Mouse (Mus musculus) testis, postnatal 10 days (tissue): Measurements from ENCODE around the gene Ust.

Source experiments
- DNase-seq: peaks from one replicate; pipeline ENCODE4 v3.0.0; 2021; ENCODE audit warnings: low spot score

The Ust gene

DNA sequence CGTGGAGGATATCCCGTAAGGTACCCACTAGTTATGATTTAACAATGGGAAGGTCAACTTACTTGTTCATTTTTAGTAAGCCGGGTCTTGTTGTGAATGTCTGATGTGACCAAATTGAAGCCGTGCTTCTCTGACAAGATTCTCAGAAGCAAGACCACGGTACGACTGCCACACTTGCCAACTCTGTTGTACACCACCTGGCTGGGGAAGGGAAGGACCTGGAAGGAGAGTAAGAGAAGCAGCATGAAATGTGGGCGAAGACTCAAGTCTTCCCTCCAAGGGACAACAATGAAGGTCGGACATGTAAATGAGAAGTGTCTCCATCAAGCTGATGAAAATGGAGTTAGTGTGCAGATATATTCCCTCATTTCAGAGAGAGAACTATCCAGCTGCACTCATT lies 188.6 kb downstream of the Ust start:
- no peak for DNase-seq

DNA sequence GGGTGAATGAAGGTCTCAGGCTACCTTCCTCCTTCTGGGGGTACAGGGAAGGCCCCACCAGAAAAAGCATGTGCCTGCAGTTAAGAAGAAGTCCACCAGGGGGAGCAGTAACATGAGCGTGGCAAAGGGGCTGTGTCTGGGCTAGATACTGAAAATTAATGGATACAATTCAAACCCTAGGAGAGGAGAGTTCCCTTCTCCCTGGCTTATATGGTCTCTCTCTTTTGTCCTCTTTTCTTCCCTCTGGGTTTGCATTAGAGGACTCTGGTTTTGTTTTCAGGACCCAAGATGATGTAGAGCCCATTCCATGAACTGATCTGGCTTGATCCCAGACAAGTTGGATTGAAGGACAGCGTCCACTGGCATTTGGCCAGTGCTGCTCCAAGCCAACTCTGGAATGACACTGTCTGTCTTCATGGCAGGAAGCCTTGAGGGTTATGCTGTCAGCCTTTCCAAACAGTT lies 195.3 kb downstream of the Ust start:
- DNase-seq: peak; percentile 82

DNA sequence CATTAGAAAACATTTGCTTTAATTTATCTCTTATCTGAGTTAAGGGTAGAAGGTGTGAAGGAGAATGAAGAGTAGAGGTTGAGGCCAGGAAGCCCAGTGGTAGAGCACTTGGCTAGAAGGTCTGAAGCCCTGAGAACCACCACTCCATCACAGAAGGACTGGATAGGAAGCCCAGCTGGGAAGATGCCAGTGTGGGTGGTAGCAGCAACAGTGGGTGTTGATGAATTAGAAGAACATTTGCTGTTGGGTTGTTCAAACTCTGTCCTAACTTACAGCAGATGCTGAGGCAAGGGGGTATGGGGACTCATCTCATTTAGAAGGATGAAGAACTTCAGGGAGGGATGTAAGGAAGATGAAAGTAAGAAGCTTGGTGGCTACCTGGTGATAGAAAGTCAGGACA lies 197.9 kb downstream of the Ust start:
- DNase-seq: no peak

DNA sequence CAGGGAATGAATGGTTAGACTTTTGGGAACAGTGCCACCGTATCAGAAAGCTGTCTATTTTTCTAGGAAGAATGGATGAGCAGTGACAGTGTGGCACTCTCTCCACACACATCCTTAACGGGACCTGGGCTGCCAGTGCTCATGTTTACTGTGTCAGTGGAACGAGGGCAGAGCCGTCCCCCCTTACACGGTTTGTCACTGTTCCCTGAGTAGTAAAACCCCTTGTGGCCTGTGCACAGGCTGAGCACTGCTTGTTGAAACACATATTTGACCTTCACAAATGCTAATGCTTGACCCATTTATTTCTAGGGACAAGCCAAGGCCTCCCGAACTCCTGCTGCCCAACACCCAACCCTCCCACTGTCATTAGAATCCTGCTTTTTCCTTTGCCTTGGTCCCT lies 209.2 kb downstream of the Ust start:
- DNase-seq: no peak

DNA sequence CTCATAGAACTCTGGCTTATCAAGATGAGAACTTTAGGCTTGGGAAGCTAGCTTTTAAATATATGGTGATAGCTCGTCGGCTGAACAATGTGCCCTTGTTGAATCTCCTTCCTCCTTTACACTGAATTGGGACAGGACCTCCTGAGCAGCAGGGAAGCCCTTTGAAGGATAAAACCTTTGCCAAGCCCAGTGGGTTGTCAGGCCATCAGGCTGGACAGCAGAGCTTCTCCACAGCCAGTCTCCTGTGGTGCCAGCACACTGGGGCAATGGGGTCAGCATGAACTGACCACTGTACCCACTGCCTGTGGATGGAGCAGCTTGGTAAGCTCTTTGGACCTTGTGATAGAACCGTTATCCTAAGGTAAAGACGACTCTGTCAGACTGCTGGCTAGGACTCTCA lies 214.4 kb downstream of the Ust start:
- DNase-seq: peak; percentile 20

DNA sequence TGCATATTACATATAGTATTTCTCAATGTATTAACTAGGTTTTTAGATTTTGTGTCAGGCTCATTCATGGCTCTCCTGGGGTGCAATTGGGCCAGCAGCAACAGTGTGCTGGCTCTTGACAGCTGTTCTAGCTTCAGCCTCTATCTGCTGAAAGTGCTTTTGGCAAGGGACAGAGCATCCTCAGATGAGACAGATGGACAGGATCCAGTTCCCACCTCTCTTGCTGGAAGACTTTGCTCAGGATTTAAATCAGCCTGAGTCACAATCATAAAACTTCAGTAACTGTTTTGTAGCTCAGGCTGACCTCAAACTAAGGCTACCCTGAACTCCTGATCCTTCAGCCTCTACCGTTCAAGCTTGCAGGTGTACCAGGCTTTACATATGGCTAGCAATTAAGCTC lies 219.5 kb downstream of the Ust start:
- DNase-seq: no peak

DNA sequence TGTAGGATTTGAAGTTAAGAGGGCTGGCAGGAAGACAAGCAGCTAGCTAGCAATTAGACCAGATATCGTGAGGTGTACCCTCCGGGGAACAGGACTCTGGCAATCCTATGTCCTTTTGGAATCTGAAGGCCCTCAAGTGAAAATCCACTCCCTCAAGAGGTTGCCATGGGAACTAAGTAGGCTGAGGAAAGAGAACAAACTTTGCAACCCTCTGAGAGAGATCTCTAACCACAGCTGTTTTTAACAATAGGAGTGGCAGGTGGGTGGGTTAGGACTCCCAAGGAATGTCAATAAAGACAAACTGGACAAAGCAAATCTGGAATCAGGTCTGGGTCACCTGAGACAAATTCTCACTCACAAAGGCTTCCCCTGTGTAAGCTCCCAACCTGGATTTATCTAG lies 221.4 kb downstream of the Ust start:
- peak; percentile 15 for DNase-seq

DNA sequence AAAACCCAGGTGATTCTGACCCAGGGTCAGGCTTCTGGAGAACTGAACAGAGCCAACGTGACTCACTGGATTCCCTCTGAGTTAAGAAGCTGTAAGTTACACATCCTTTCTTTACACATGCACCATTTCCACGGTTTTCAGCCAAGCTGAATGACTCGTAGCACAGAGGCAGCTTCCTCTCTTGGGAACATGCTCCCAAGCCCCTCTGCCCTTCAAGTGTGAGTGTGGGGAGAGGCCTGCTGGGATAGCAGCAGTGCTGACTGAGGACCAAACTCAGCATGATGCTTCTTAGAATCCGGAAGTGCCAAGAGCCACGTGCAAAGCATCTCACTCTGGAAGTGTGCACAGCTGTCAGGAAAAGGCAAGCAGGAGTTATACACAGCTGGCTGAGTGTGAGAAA lies 228.0 kb downstream of the Ust start:
- peak; percentile 15 for DNase-seq

DNA sequence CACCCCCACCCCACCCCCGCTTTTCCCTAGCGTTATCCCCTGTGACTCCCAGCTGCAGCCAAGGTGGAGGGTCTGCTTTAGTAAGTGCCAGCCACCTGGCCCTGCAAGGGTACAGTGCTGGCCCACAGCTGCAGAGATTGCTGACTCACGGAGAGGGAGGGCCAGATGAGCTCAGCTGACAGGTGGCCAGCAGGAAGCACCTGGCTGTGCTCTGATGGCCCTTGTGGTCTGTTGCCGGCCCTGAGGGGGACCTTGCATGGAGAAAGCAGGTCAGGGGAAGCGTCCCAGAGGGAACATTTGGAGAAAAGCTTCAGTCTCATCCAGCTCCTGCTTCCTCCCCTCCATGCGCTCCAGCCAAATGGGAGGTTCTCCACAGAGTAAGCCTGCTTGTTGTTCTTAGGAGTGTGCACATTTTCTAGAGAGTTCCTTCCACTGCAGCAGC lies 231.3 kb downstream of the Ust start:
- DNase-seq: peak; percentile 41

DNA sequence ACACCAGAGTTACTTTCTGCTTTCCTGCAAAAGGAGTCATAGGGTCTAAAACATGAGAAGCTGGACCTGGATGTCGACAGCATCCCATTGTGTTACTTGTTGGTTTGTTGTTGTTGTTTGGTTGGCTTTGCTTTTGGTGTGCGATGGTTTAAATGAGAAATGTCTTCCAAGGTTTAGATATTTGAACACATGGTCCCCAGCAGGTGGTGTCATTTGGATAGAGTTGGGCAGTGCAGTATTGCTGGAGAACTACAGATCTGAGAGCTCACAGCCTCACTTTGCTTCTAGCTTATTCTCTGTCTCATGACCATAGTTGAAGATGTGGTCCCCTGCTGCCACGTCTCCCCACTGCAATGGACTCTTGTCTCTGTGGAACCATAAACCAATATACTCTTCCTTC lies 234.6 kb downstream of the Ust start:
- peak; percentile 8 for DNase-seq

DNA sequence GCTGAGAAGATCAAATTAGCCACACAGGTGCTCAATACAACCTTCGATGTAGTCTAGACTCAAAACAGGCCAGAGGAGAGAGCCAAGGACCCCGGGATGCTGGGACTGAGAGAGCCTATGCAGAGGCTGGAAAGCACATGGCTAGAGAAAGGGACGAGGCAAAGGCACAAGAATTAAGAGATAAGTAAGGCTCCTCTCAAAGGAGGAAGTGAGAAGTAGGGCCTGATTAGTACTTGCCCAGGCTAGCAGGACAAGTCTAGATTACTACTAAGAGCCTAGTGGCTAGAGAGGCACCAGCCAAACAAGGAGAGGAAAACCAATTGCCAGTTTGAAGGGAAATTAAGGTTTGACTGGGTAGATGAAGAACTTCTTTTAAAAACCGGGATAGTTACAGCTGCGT lies 241.5 kb downstream of the Ust start:
- DNase-seq: no peak

DNA sequence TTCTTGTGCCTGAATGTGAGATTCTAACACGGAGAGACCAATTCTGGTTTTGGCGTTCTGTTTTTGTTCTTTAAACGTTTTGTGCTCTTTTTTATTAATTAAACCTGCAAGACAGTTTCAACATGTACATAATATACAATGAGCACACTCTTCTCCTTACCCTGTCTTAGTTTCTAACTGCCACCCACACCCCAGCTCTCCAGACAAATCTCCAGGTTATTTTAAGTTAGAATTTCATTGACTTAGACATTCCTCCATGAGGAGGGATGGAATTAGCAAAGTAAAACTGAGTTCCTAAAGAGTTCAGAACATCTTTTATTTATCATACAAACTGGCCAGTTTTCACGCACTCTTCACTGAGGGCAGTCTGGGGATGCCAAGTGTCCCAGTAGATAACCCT lies 248.9 kb downstream of the Ust start:
- no peak for DNase-seq

DNA sequence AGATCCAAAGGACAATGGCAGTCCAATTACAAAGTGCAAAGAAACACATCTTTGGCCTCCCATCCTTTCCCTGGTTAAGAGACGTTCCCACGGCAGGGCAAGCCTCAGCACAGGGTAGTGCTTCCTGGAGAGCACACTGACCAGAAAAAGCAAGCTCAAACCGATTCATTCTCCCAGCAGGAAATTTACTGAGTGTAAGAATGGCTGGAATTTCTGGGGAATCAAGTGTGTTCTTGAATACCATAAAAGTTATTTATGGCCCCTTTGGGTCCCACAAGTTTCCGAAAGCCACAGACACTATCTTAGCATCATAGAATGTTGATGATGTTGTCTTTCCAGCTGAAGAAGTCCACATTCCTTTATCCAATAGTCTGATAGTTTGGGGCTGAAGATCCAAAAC lies 258.9 kb downstream of the Ust start:
- peak; percentile 19 for DNase-seq

DNA sequence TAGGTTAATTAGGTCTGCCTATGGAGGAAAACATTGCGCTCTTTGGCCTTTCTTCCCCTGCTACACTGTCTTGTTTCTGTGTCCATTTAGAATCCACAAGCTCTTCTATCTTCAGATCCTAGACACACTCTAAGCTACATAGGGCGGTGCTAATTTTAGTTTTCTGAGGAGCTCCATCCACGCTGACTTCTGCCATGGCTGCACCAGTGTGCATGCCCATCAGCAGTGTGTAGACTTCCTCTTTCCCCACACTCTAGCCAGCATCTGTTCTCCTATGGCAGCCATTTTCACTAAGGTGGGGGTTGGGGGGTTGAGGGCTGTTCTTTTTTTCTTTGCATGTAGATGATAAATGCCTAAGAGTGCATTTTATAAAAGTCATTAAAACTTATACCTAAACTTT lies 268.6 kb downstream of the Ust start:
- peak; percentile 12 for DNase-seq

DNA sequence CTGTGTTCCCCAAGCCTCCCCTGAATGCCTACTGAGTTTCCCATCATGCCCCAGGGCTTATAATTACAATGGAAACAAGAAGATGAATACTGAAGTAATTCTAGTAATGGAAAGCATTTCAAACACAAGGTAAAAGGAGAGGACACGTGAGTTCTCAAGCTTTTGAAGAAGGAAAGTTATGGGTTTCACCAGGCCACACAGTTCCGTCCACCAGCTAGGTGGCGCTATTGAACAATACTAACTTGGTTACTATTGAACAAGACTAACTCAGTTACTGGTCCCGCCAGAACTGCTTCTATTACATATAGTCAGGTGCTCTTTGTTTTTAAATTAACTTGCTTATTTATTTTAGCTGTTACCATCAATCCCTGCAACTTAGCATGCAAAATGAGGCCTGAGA lies 276.3 kb downstream of the Ust start:
- peak; percentile 78 for DNase-seq

DNA sequence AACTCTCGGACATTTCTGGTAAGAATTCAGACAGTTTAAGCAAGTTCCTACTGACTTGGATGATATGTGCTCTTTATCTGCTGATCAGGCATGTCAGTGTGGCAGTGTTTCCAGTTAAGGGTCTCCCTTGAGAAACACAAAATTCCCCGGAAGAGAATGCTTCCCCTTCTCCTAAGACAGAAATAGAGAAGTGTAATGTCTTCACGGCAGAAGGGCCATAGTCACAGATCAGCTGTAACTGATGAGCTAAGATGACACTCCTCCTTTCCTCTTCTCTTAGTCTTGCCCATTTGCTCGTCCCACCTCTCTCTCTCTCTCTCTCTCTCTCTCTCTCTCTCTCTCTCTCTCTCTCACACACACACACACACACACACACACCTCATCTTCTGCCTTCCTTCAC lies 277.9 kb downstream of the Ust start:
- DNase-seq: peak; percentile 2

DNA sequence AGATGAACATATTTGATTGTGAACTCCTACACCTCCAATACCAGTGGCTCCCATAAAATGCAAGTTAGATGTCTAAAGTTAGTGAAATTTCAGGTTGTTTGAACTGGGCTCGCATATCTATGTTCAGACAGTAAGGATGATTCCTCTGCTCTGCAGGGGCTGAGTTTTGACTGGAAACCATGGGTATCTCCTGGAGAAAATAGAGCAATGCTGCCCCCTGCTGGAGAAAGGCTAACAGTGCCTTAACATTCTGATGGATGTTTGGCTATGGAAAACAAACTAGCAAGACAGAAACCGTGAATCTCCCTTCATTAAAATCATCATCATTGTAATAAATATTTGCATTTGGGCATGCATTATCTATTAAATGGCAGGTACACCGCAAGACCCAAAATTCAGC lies 278.4 kb downstream of the Ust start:
- peak; percentile 89 for DNase-seq

DNA sequence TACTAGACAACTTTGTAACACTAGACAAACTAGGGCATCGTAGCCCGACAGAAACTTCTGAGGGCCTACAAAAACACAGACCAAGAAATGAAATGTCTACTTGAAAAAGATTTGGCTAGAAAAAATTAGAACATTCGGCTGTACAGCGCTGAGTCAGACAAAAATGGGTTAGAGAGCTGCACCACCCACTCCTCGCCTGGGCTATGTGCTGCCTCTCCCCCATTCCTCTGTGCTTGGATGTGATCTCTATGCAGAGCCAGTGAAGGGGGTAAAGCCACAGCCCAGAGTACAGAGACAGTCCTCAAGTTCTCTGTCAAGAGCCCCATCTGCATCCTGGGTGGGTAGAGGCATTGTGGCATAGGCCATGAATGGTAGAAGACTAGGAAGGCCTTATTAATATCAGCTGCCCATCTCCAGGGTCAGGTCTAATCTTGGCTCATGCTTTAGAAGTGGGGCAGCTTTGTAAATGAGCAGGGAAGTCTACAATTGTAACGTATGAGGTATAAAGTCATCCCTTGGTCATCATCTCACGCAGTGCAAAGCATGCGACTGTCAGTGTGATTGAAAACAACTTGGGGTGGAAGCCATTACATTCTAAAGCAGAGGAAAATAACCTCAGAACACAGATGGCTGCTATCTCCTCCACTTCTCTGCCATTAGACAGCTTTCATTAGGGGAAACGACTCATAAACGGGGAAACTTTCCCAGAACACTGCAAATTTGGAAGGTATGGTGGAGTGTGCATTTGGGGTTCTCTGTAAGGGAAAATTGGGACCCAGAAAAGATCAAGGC lies 281.6 kb downstream of the Ust start:
- DNase-seq: no peak

DNA sequence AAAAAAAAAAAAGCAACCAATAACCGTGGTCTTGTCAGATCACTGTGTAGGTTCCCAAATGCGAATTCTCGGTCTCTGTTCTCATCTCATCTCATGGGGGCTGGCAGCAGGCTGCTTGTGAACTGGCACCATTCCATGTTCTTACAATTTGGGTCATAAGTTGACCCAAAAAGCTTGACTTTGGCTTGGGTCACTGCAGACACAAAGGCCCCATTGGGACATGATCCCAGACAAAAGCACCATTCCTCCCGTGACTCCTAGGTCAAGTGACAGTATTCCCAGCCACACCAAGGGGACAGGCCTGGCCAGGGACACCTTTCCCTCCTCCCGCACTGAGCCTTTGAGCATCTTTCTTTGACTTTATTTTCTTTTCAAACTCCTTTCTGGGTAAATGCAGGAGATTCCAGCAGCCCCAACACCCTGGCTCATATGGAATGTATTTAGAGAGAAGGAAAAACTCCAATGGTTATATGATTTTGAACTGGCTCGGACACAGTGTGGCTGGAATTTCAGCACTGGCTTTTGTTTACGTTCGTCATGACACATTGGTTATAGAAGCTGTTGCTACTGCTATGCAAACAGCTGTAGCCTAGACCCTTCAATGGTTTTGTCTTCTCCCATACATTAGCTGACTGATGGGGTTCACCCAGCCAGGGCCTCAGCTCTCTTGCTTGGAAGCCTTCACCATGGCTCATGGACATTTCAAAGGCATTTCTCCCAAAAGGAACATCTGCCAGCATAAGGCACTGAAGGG lies 285.3 kb downstream of the Ust start:
- no peak for DNase-seq

DNA sequence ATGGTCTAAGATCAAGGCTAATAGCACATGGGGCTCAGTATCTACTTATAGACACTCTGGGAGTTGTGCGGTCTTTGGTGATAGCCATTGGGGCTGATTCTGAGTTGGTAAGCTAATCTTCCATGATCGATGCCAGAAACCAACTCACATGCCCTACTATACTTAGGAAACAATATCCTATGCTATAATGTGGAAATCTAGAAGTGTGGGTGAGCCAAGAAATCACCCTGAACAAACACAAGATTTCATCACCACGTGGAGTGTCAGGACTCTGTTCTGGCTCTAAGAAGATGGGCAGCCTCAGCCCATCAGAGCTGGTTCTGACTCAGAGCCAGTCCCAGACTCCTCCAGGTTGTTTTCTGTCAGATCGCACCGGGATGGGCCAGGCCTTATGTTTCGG lies 286.1 kb downstream of the Ust start:
- DNase-seq: no peak

DNA sequence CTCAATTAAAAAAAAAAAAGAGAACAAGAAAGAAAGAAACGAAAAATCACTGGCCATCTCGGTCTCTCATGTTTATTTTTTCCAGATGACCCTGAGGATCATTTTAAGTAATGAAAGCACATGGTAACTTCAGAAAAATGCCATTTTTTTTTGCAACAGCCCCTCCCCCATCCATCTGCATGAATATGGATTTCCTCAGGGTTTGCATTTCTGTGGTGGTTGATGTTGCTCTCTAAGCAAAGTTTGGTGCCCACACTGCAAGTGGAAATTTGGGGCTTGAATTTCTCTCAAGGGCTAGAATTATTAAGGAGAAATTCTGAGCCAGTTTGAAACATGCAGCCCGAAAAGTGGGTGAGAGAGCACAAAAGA lies 290.3 kb downstream of the Ust start:
- DNase-seq: no peak

DNA sequence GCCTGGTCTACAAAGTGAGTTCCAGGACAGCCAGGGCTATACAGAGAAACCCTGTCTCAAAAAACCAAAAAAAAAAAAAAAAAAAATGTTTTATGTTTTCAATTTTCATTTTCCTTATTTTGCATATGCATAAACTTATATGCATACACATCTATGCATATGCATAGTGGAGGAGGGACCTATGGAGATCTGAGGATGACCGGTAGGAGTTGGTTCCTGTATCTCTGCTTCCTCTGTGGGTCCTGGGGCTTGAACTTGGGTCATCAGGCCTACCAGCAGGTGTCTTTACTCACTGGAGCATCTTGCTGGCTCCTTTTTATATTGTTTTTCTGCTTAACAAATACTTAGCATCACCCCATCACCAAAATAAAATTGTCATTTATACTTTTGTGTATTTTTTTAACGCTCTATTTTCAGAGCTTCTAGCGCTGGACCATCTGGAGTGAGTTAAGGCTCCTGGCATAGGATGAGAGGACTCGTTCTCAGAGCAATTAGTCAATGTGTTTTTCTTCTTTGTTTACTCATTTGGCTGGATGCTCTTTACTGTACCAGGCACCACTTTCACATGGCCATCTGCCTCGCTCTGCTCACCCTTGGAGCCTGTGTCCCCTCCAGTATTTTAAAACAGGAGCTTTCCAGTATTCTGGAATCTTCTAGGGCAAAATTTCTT lies 290.8 kb downstream of the Ust start:
- DNase-seq: no peak

DNA sequence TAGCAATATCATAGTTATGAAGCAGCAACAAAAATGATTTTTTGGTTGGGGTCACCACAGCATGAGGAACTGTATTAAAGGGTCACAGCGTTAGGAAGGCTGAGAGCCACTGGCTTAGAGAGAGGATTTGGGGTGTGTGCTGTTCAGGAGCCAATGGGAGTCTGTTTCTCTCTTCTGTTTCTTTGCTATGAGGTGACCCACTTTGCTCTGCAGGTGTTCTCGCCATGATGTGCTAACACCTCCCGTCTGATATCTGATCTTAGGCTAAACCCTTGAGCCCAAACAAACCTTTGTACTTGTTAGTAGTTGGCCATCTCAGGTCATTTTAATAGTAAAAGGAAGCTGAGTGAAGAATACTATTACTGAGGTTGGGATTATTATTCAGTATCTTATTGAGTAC lies 292.0 kb downstream of the Ust start:
- no peak for DNase-seq
